Mouse (Mus musculus): ENCODE data around the gene Psmd6. TPM values are rescaled to one million over a fixed set of nuclear protein-coding genes. Genes with fewer than 3 reads are reported as not detected.
A peak's percentile ranks its signal among the peaks of the same experiment; 100 is the strongest.

The Psmd6 gene
- total and polyA plus RNA-seq, 3 experiments, result 185 to 647 (median 201) TPM

- peak; percentile 95 for TF ChIP-seq SMC3 (IDR thresholded peaks at IDR 0.05; ENCODE audit: low read depth, low read length)
- peak; percentile 85 for TF ChIP-seq ZC3H11A (IDR thresholded peaks at IDR 0.05; ENCODE audit: low read depth, low read length)
- TF ChIP-seq TBP (IDR thresholded peaks at IDR 0.05; ENCODE audit: low read depth, low read length), result 0 out of 2 replicates have a peak, but pooled peaks have one; percentile 34
- TF ChIP-seq MYB (IDR thresholded peaks at IDR 0.05; ENCODE audit: low read depth, low read length), result no peak
- TF ChIP-seq MYC (IDR thresholded peaks at IDR 0.05; ENCODE audit: low read depth, low read length), result 0 out of 2 replicates have a peak, but pooled peaks have one; percentile 55
- TF ChIP-seq ZNF384 (IDR thresholded peaks at IDR 0.05; ENCODE audit: low read depth, low read length), result no peak
- TF ChIP-seq JUND (IDR thresholded peaks at IDR 0.05; ENCODE audit: low read depth, low read length), result 0 out of 2 replicates have a peak, but pooled peaks have one; percentile 41
- TF ChIP-seq RCOR1 (IDR thresholded peaks at IDR 0.05; ENCODE audit: low read depth, low read length), result peak; percentile 29; the same call in 1 of the 2 replicates
- no peak for TF ChIP-seq EP300 (IDR thresholded peaks at IDR 0.05; ENCODE audit: low read depth in 1 of 2, low read length in 2 of 2)
- TF ChIP-seq CTCF (IDR thresholded peaks at IDR 0.05 in 2 of 3, conservative IDR thresholded peaks at IDR 0.05 in 1 of 3; ENCODE audit: control insufficient read depth in 1 of 3, insufficient read depth in 1 of 3, low read depth in 2 of 3, low read length in 3 of 3, poor library complexity in 1 of 3, severe bottlenecking in 1 of 3), result peak; percentile 91 to 100 (median 100)
- peak; percentile 90 for TF ChIP-seq RAD21 (IDR thresholded peaks at IDR 0.05; ENCODE audit: low read depth, low read length)
- TF ChIP-seq SIN3A (IDR thresholded peaks at IDR 0.05; ENCODE audit: low read length), result peak; percentile 47
- Histone ChIP-seq H3K9ac (ENCODE audit: control insufficient read depth, low read depth, low read length, poor library complexity, severe bottlenecking) (no peak overlapping the region), H3K79me2 (ENCODE audit: control insufficient read depth, insufficient read depth, low read length, poor library complexity) (no peaks in the 10 kb centered on the region), H3K27me3 (ENCODE audit: control insufficient read depth in 1 of 2, insufficient read depth in 2 of 2, low read length in 2 of 2) (no peaks in the 10 kb centered on the region), H3K27ac (ENCODE audit: control insufficient read depth, low read depth, low read length) (no peak overlapping the region), H3K4me1 (ENCODE audit: control insufficient read depth in 1 of 2, insufficient read depth in 2 of 2, low read length in 2 of 2) (no peaks in the 10 kb centered on the region), H3K9me3 (replicated peaks; ENCODE audit: insufficient read depth, low read length) (no peaks in the 10 kb centered on the region), H3K36me3 (ENCODE audit: control insufficient read depth in 1 of 2, insufficient read depth in 2 of 2, low read length in 2 of 2) (no peaks in the 10 kb centered on the region; a peak in 1 of 4 replicates), H3K4me3 (ENCODE audit: control insufficient read depth in 1 of 2, insufficient read depth in 1 of 2, low read depth in 2 of 2, low read length in 2 of 2) (no peak overlapping the region)
- peak; percentile 92 for DNase-seq (ENCODE audit: low read depth, low spot score)
Measured at GRCm38 (mm10) chr14:14098330-14098980, 22.3 kb downstream of the Psmd6 start.

DNA sequence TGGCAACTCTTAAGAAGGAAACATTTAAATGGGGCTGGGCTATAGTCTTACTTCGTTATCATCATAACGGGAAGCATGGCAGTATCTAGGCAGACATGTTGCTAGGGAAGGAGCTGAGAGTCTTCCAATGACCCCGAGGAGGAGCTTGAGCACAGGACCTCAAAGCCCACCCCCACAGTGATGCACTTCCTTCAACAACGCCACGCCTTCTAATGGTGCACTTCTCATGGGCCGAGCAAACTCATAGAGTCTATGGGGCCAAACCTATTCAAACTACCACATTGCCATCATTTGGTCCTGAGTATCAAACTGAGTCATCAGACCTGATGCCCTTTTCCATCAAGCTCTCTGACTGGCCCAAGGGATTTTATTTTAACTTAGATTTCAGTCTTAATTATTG is 30.2 kb downstream of the Psmd6 start:
- Histone ChIP-seq H3K27ac (ENCODE audit: control insufficient read depth, low read depth, low read length) (no peak overlapping the region), H3K9ac (ENCODE audit: control insufficient read depth, low read depth, low read length, poor library complexity, severe bottlenecking) (no peak overlapping the region), H3K36me3 (ENCODE audit: control insufficient read depth in 1 of 2, insufficient read depth in 2 of 2, low read length in 2 of 2) (peaks cover 2 to 31% of the 10 kb centered on the region in 2 experiments; a peak in 2 of 4 replicates), H3K4me3 (ENCODE audit: control insufficient read depth in 1 of 2, insufficient read depth in 1 of 2, low read depth in 2 of 2, low read length in 2 of 2) (no peak overlapping the region), H3K4me1 (ENCODE audit: control insufficient read depth in 1 of 2, insufficient read depth in 2 of 2, low read length in 2 of 2) (peaks cover 19 to 20% of the 10 kb centered on the region in 2 experiments), H3K27me3 (ENCODE audit: control insufficient read depth in 1 of 2, insufficient read depth in 2 of 2, low read length in 2 of 2) (no peaks in the 10 kb centered on the region), H3K9me3 (replicated peaks; ENCODE audit: insufficient read depth, low read length) (no peaks in the 10 kb centered on the region), H3K79me2 (ENCODE audit: control insufficient read depth, insufficient read depth, low read length, poor library complexity) (no peaks in the 10 kb centered on the region)
- no peak for DNase-seq (ENCODE audit: low read depth, low spot score)
- TF ChIP-seq USF1 (IDR thresholded peaks at IDR 0.05; ENCODE audit: low read depth, low read length), result no peak
- no peak for TF ChIP-seq ZC3H11A (IDR thresholded peaks at IDR 0.05; ENCODE audit: low read depth, low read length)
- no peak for TF ChIP-seq TAL1 (IDR thresholded peaks at IDR 0.05; ENCODE audit: low read length)
- no peak for TF ChIP-seq E2F4 (IDR thresholded peaks at IDR 0.05; ENCODE audit: borderline replicate concordance, low read depth, low read length)
- TF ChIP-seq JUND (IDR thresholded peaks at IDR 0.05; ENCODE audit: low read depth, low read length), result no peak
- no peak for TF ChIP-seq HCFC1 (IDR thresholded peaks at IDR 0.05; ENCODE audit: low read depth, low read length)
- no peak for TF ChIP-seq ZNF384 (IDR thresholded peaks at IDR 0.05; ENCODE audit: low read depth, low read length)
- TF ChIP-seq CTCF (IDR thresholded peaks at IDR 0.05 in 2 of 3, conservative IDR thresholded peaks at IDR 0.05 in 1 of 3; ENCODE audit: control insufficient read depth in 1 of 3, insufficient read depth in 1 of 3, low read depth in 2 of 3, low read length in 3 of 3, poor library complexity in 1 of 3, severe bottlenecking in 1 of 3), result no peak
- TF ChIP-seq TCF12 (IDR thresholded peaks at IDR 0.05; ENCODE audit: low read depth, low read length), result no peak
- no peak for TF ChIP-seq KAT2A (conservative IDR thresholded peaks at IDR 0.05; ENCODE audit: low read depth, low read length)
- TF ChIP-seq POLR2AphosphoS5 (IDR thresholded peaks at IDR 0.05; ENCODE audit: borderline replicate concordance, low read depth, low read length), result no peak
- no peak for TF ChIP-seq USF2 (IDR thresholded peaks at IDR 0.05; ENCODE audit: borderline replicate concordance in 1 of 2, insufficient read depth in 1 of 2, low read depth in 1 of 2, low read length in 2 of 2)
- TF ChIP-seq GABPA (IDR thresholded peaks at IDR 0.05; ENCODE audit: low read depth, low read length), result no peak
- TF ChIP-seq MXI1 (IDR thresholded peaks at IDR 0.05; ENCODE audit: low read depth, low read length), result no peak
- no peak for TF ChIP-seq ZKSCAN1 (IDR thresholded peaks at IDR 0.05; ENCODE audit: low read depth, low read length)
- no peak for TF ChIP-seq RCOR1 (IDR thresholded peaks at IDR 0.05; ENCODE audit: low read depth, low read length)
